Mouse (Mus musculus): ENCODE measurements at regions not wholly inside any gene's neighbourhood (a gene's known extent, or its start where the extent isn't known, plus 50 kb on each side); places are given as distances from the start of the nearest gene placed in this dataset.

- 62% methylated on average over 7 of the region's 7 CpGs for WGBS (ENCODE audit: insufficient replicate concordance)
- H3K9me3 ChIP-seq (ENCODE audit: control insufficient read depth, low read length) = no peaks in the 10 kb centered on the region
- no peak for TF ChIP-seq CTCF (IDR thresholded peaks at IDR 0.05; ENCODE audit: low read depth)
- no peak for TF ChIP-seq EP300 (IDR thresholded peaks at IDR 0.05; ENCODE audit: low read depth)
- ATAC-seq (ENCODE audit: insufficient read depth) (no peak), DNase-seq (ENCODE audit: low read depth in 3 of 3, low spot score in 3 of 3) (no peak)
- H3K27ac ChIP-seq = no peak overlapping the region
- no peak overlapping the region for H3K4me3 ChIP-seq (ENCODE audit: insufficient read depth in 1 of 2, low read depth in 2 of 2, low read length in 2 of 2)
- H3K27me3 ChIP-seq (ENCODE audit: control insufficient read depth, insufficient read depth, low read length) = no peaks in the 10 kb centered on the region
- H3K36me3 ChIP-seq (replicated peaks; ENCODE audit: control insufficient read depth, insufficient read depth, low read depth) = no peaks in the 10 kb centered on the region
- no peak overlapping the region for H3K4me2 ChIP-seq (ENCODE audit: low read depth)
- no peaks in the 10 kb centered on the region; a peak in 2 of 4 replicates for H3K4me1 ChIP-seq (replicated peaks; ENCODE audit: control insufficient read depth in 2 of 2, insufficient read depth in 2 of 2, low read length in 1 of 2)
- no peak overlapping the region for H3K9ac ChIP-seq (replicated peaks)
Observed at GRCm38 (mm10) chr11:34977861-34978260, 143.2 kb upstream of the Slit3 start.

DNA sequence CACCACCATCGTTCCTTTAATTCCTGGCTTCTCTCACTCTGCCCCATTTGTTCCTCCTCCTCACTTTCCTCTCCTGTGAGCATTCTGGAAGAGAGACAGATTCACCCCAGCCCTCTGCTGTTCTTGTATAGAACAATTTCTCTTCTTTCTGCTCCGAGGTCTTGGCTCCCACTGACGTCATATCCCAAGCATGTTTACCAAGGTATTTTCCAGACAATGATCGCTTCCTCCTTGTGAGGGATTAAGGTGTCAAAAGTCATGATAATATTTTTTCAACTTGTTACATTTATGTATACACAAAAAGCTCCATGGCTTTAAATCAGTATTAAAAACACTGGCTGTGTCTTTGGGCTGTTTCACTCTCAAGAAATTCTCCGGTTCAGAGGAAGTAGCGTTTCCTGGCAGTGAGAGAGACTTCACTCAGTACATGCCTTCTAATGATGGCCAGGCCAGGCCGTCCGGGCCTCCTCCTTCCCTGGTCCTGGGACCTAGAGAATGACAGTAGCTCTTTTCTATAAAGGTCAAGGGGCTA lies 142.4 kb upstream of the Spdl1 start:
- Histone ChIP-seq H3K27ac (no peak overlapping the region), H3K27me3 (ENCODE audit: control insufficient read depth, insufficient read depth, low read length) (no peaks in the 10 kb centered on the region), H3K4me1 (replicated peaks; ENCODE audit: control insufficient read depth in 2 of 2, insufficient read depth in 2 of 2, low read length in 1 of 2) (no peaks in the 10 kb centered on the region; a peak in 2 of 4 replicates), H3K36me3 (replicated peaks; ENCODE audit: control insufficient read depth, insufficient read depth, low read depth) (no peaks in the 10 kb centered on the region), H3K9me3 (ENCODE audit: control insufficient read depth, low read length) (no peaks in the 10 kb centered on the region), H3K9ac (replicated peaks) (no peak overlapping the region), H3K4me3 (ENCODE audit: insufficient read depth in 1 of 2, low read depth in 2 of 2, low read length in 2 of 2) (no peak overlapping the region), H3K4me2 (ENCODE audit: low read depth) (no peak overlapping the region)
- no peak for DNase-seq (ENCODE audit: low read depth in 3 of 3, low spot score in 3 of 3)
- 42% methylated on average over 8 of the region's 8 CpGs for WGBS (ENCODE audit: insufficient replicate concordance)
- TF ChIP-seq CTCF (IDR thresholded peaks at IDR 0.05; ENCODE audit: low read depth) = no peak
- no peak for TF ChIP-seq EP300 (IDR thresholded peaks at IDR 0.05; ENCODE audit: low read depth)
- no peak for ATAC-seq (ENCODE audit: insufficient read depth)

GRCm38 (mm10) chr11:34973467-34973921 lies 140.1 kb upstream of the Spdl1 start:
- Histone ChIP-seq H3K9ac (replicated peaks) (no peak overlapping the region), H3K4me1 (replicated peaks; ENCODE audit: control insufficient read depth in 2 of 2, insufficient read depth in 2 of 2, low read length in 1 of 2) (no peaks in the 10 kb centered on the region; a peak in 2 of 4 replicates), H3K36me3 (replicated peaks; ENCODE audit: control insufficient read depth, insufficient read depth, low read depth) (no peaks in the 10 kb centered on the region), H3K27me3 (ENCODE audit: control insufficient read depth, insufficient read depth, low read length) (no peaks in the 10 kb centered on the region), H3K4me2 (ENCODE audit: low read depth) (no peak overlapping the region), H3K9me3 (ENCODE audit: control insufficient read depth, low read length) (no peaks in the 10 kb centered on the region), H3K4me3 (ENCODE audit: insufficient read depth in 1 of 2, low read depth in 2 of 2, low read length in 2 of 2) (no peak overlapping the region), H3K27ac (no peak overlapping the region)
- DNase-seq (ENCODE audit: low read depth in 3 of 3, low spot score in 3 of 3) (no peak), ATAC-seq (ENCODE audit: insufficient read depth) (no peak)
- 23% methylated on average over 1 of the region's 1 CpGs for WGBS (ENCODE audit: insufficient replicate concordance)
- no peak for TF ChIP-seq CTCF (IDR thresholded peaks at IDR 0.05; ENCODE audit: low read depth)

- Histone ChIP-seq H3K4me3 (ENCODE audit: insufficient read depth in 1 of 2, low read depth in 2 of 2, low read length in 2 of 2) (no peak overlapping the region), H3K9ac (replicated peaks) (no peak overlapping the region), H3K4me1 (replicated peaks; ENCODE audit: control insufficient read depth in 2 of 2, insufficient read depth in 2 of 2, low read length in 1 of 2) (no peaks in the 10 kb centered on the region; a peak in 2 of 4 replicates), H3K36me3 (replicated peaks; ENCODE audit: control insufficient read depth, insufficient read depth, low read depth) (no peaks in the 10 kb centered on the region), H3K4me2 (ENCODE audit: low read depth) (no peak overlapping the region), H3K27ac (no peak overlapping the region), H3K27me3 (ENCODE audit: control insufficient read depth, insufficient read depth, low read length) (no peaks in the 10 kb centered on the region), H3K9me3 (ENCODE audit: control insufficient read depth, low read length) (no peaks in the 10 kb centered on the region)
- DNase-seq (ENCODE audit: low read depth in 3 of 3, low spot score in 3 of 3) (no peak), ATAC-seq (ENCODE audit: insufficient read depth) (no peak)
- TF ChIP-seq EP300 (IDR thresholded peaks at IDR 0.05; ENCODE audit: low read depth) = no peak
- TF ChIP-seq CTCF (IDR thresholded peaks at IDR 0.05; ENCODE audit: low read depth) = no peak
- 40% methylated on average over 5 of the region's 5 CpGs for WGBS (ENCODE audit: insufficient replicate concordance)
Observed at GRCm38 (mm10) chr11:34973012-34973411, 139.6 kb upstream of the Spdl1 start.

- WGBS (ENCODE audit: insufficient replicate concordance) = 58% methylated on average over 7 of the region's 7 CpGs
- H3K36me3 ChIP-seq (replicated peaks; ENCODE audit: control insufficient read depth, insufficient read depth, low read depth) = no peaks in the 10 kb centered on the region
- H3K4me1 ChIP-seq (replicated peaks; ENCODE audit: control insufficient read depth in 2 of 2, insufficient read depth in 2 of 2, low read length in 1 of 2) = no peaks in the 10 kb centered on the region
- no peak overlapping the region for H3K4me3 ChIP-seq (ENCODE audit: insufficient read depth in 1 of 2, low read depth in 2 of 2, low read length in 2 of 2)
- H3K9me3 ChIP-seq (ENCODE audit: control insufficient read depth, low read length) = no peaks in the 10 kb centered on the region
- no peak for TF ChIP-seq CTCF (IDR thresholded peaks at IDR 0.05; ENCODE audit: low read depth)
- no peak for TF ChIP-seq EP300 (IDR thresholded peaks at IDR 0.05; ENCODE audit: low read depth)
- DNase-seq (ENCODE audit: low read depth in 3 of 3, low spot score in 3 of 3) (no peak), ATAC-seq (ENCODE audit: insufficient read depth) (no peak)
- no peak overlapping the region for H3K27ac ChIP-seq
- no peaks in the 10 kb centered on the region for H3K27me3 ChIP-seq (ENCODE audit: control insufficient read depth, insufficient read depth, low read length)
- no peak overlapping the region for H3K4me2 ChIP-seq (ENCODE audit: low read depth)
- H3K9ac ChIP-seq (replicated peaks) = no peak overlapping the region
Observed at GRCm38 (mm10) chr11:34959291-34959690, 125.8 kb upstream of the Spdl1 start.

Measured in liver, embryonic 14.5 days (tissue).